Mouse (Mus musculus) forebrain, embryonic 15.5 days (tissue): ENCODE results near the gene BC017158. TPM values are rescaled to one million over a fixed set of nuclear protein-coding genes. Genes with fewer than 3 reads are reported as not detected.
"Not testable (repeated sequence)": the region's sequence is repeated elsewhere in the genome, so short reads cannot be mapped to it uniquely, and the experiment has no call there.

Experiments used
- ATAC-seq: fragments of 200-750 bp; cut with Nextera tagmentation; replicated peaks from 2 replicates; pipeline ENCODE4 v1.8.0; 2017; ENCODE audit warnings: mild to moderate bottlenecking, moderate TSS enrichment, moderate library complexity
- H3K27ac ChIP-seq: fragments of 300-500 bp; sonication (generic); replicated peaks from 2 replicates; pipeline ENCODE4 v1.5.1; 2015; ENCODE audit warnings: mild to moderate bottlenecking, inconsistent platforms
- H3K27me3 ChIP-seq: fragments of 300-500 bp; sonication (generic); 2 replicates; pipeline ENCODE4 v1.6.1; 2015; ENCODE audit warnings: inconsistent platforms
- H3K36me3 ChIP-seq: fragments of 300-500 bp; sonication (generic); 2 replicates; pipeline ENCODE4 v1.6.1; 2015; ENCODE audit warnings: mild to moderate bottlenecking, inconsistent platforms
- H3K4me1 ChIP-seq: fragments of 300-500 bp; sonication (generic); 2 replicates; pipeline ENCODE4 v1.6.1; 2015; ENCODE audit warnings: inconsistent platforms
- H3K4me2 ChIP-seq: fragments of 300-500 bp; sonication (generic); replicated peaks from 2 replicates; pipeline ENCODE4 v1.6.1; 2015; ENCODE audit warnings: mild to moderate bottlenecking, inconsistent platforms
- H3K4me3 ChIP-seq: fragments of 300-500 bp; sonication (generic); 2 replicates; pipeline ENCODE4 v1.5.1; 2015; ENCODE audit warnings: mild to moderate bottlenecking, inconsistent platforms
- H3K9ac ChIP-seq: fragments of 300-500 bp; sonication (generic); replicated peaks from 2 replicates; pipeline ENCODE4 v1.6.1; 2015; ENCODE audit warnings: mild to moderate bottlenecking, inconsistent platforms
- H3K9me3 ChIP-seq: fragments of 300-500 bp; sonication (generic); 2 replicates; pipeline ENCODE4 v1.6.1; 2016; ENCODE audit warnings: inconsistent platforms
- WGBS: fragments of 180-500 bp; shearing (Covaris S2); methylation state at CpG from one replicate; pipeline ENCODE4 v1.1.7; 2015; ENCODE audit warnings: mixed read lengths; 5-methylcytosine and 5-hydroxymethylcytosine counted together
- polyA plus RNA-seq: library from polyadenylated mRNA; unstranded; fragments of >200 nt; fragmentation: Nextera tagmentation; extraction: Ambion mirVana; gene quantifications from 2 replicates; pipeline ENCODE4 v1.2.1, GENCODE M21; 2015

BC017158 gene
- 13.1 and 14.2 TPM in 2 replicates for polyA plus RNA-seq

- peak within 1 kb of the TSS; percentile 66 for H3K27ac ChIP-seq
- peak; percentile 83 for ATAC-seq
- H3K9me3 ChIP-seq = no peaks in the 10 kb centered on the region
- H3K4me1 ChIP-seq = peaks cover 22% of the 10 kb centered on the region
- peak within 1 kb of the TSS; percentile 70 for H3K4me3 ChIP-seq
- H3K36me3 ChIP-seq = no peaks in the 10 kb centered on the region
- 1% methylated on average over 47 of the region's 47 CpGs for WGBS
- peak within 1 kb of the TSS; percentile 80 for H3K4me2 ChIP-seq
- H3K9ac ChIP-seq = peak within 1 kb of the TSS; percentile 78
- H3K27me3 ChIP-seq = no peaks in the 10 kb centered on the region
These were observed at the start of gene BC017158 for GRCm38 (mm10) chr7:128297617-128298480. Gene BC017158, minus strand, starts transcription at chr7:128298170.

GRCm38 (mm10) chr7:128346991-128347390 is 49.0 kb upstream of the BC017158 start:
- Histone ChIP-seq H3K9me3 (no peaks in the 10 kb centered on the region), H3K27me3 (no peaks in the 10 kb centered on the region), H3K36me3 (no peaks in the 10 kb centered on the region), H3K27ac (no peak overlapping the region), H3K9ac (no peak overlapping the region), H3K4me2 (no peak overlapping the region), H3K4me1 (peaks cover 3% of the 10 kb centered on the region; the same call in 1 of the 2 replicates), H3K4me3 (no peak overlapping the region)
- no peak for ATAC-seq
- 77% methylated on average over 8 of the region's 8 CpGs for WGBS

- no peaks in the 10 kb centered on the region for H3K36me3 ChIP-seq
- peaks cover 3% of the 10 kb centered on the region; the same call in 1 of the 2 replicates for H3K4me1 ChIP-seq
- whole genome bisulfite sequencing = 59% methylated on average over 2 of the region's 2 CpGs
- H3K27ac ChIP-seq = no peak overlapping the region
- ATAC-seq = no peak
- no peaks in the 10 kb centered on the region for H3K9me3 ChIP-seq
- H3K27me3 ChIP-seq = no peaks in the 10 kb centered on the region
- no peak overlapping the region for H3K9ac ChIP-seq
- H3K4me2 ChIP-seq = no peak overlapping the region
- no peak overlapping the region for H3K4me3 ChIP-seq
These were observed 48.6 kb upstream of the BC017158 start for GRCm38 (mm10) chr7:128346522-128346921.

GRCm38 (mm10) chr7:128345691-128346090 is 47.7 kb upstream of the BC017158 start:
- Histone ChIP-seq H3K4me1 (peaks cover 3% of the 10 kb centered on the region; the same call in 1 of the 2 replicates), H3K36me3 (no peaks in the 10 kb centered on the region), H3K4me3 (no peak overlapping the region), H3K27me3 (no peaks in the 10 kb centered on the region), H3K4me2 (no peak overlapping the region), H3K9ac (no peak overlapping the region), H3K9me3 (no peaks in the 10 kb centered on the region), H3K27ac (no peak overlapping the region)
- ATAC-seq = no peak
- 87% methylated on average over 6 of the region's 6 CpGs for WGBS

- WGBS = 66% methylated on average over 6 of the region's 6 CpGs
- H3K36me3 ChIP-seq = no peaks in the 10 kb centered on the region
- ATAC-seq = no peak
These were observed 47.1 kb upstream of the BC017158 start for GRCm38 (mm10) chr7:128344928-128345653.

GRCm38 (mm10) chr7:128344488-128344887 is 46.5 kb upstream of the BC017158 start:
- no peak overlapping the region for H3K9ac ChIP-seq
- H3K4me2 ChIP-seq = no peak overlapping the region
- 87% methylated on average over 7 of the region's 7 CpGs for WGBS
- no peaks in the 10 kb centered on the region for H3K27me3 ChIP-seq
- H3K9me3 ChIP-seq = no peaks in the 10 kb centered on the region
- no peak overlapping the region for H3K27ac ChIP-seq
- no peaks in the 10 kb centered on the region for H3K36me3 ChIP-seq
- H3K4me1 ChIP-seq = peaks cover 3% of the 10 kb centered on the region; the same call in 1 of the 2 replicates
- no peak for ATAC-seq
- H3K4me3 ChIP-seq = no peak overlapping the region

More at GRCm38 (mm10) chr7:128344928-128345653, 47.1 kb upstream of the BC017158 start:
- H3K9ac ChIP-seq = no peak overlapping the region
- no peak overlapping the region for H3K4me3 ChIP-seq
- H3K4me2 ChIP-seq = no peak overlapping the region
- H3K9me3 ChIP-seq = no peaks in the 10 kb centered on the region
- H3K27ac ChIP-seq = no peak overlapping the region
- H3K27me3 ChIP-seq = no peaks in the 10 kb centered on the region
- peaks cover 3% of the 10 kb centered on the region; the same call in 1 of the 2 replicates for H3K4me1 ChIP-seq

GRCm38 (mm10) chr7:128342691-128343090 is 44.7 kb upstream of the BC017158 start:
- not testable (repeated sequence) for H3K9me3 ChIP-seq, H3K9ac ChIP-seq, H3K4me1 ChIP-seq, H3K27me3 ChIP-seq, ATAC-seq, H3K4me2 ChIP-seq, H3K4me3 ChIP-seq, H3K27ac ChIP-seq, H3K36me3 ChIP-seq
- WGBS = 89% methylated on average over 8 of the region's 10 CpGs

GRCm38 (mm10) chr7:128340321-128340720 is 42.4 kb upstream of the BC017158 start:
- not testable (repeated sequence) for H3K4me3 ChIP-seq

GRCm38 (mm10) chr7:128332896-128333295 is 34.9 kb upstream of the BC017158 start:
- WGBS = 80% methylated on average over 1 of the region's 1 CpGs
- H3K4me3 ChIP-seq = no peak overlapping the region
- no peaks in the 10 kb centered on the region for H3K9me3 ChIP-seq
- no peak overlapping the region for H3K27ac ChIP-seq
- no peaks in the 10 kb centered on the region for H3K27me3 ChIP-seq
- no peak for ATAC-seq
- H3K4me2 ChIP-seq = no peak overlapping the region
- no peaks in the 10 kb centered on the region for H3K36me3 ChIP-seq
- no peak overlapping the region for H3K9ac ChIP-seq
- H3K4me1 ChIP-seq = no peaks in the 10 kb centered on the region

More at GRCm38 (mm10) chr7:128340321-128340720, 42.4 kb upstream of the BC017158 start:
- H3K27me3 ChIP-seq, H3K27ac ChIP-seq, ATAC-seq, H3K36me3 ChIP-seq, H3K9ac ChIP-seq, H3K4me1 ChIP-seq, H3K4me2 ChIP-seq, H3K9me3 ChIP-seq: not testable (repeated sequence)
- 90% methylated on average over 9 of the region's 9 CpGs for WGBS

- Histone ChIP-seq H3K9ac (no peak overlapping the region), H3K4me3 (no peak overlapping the region), H3K9me3 (no peaks in the 10 kb centered on the region), H3K4me2 (no peak overlapping the region), H3K27me3 (no peaks in the 10 kb centered on the region), H3K27ac (no peak overlapping the region), H3K4me1 (no peaks in the 10 kb centered on the region), H3K36me3 (no peaks in the 10 kb centered on the region)
- WGBS = 58% methylated on average over 9 of the region's 9 CpGs
- no peak for ATAC-seq
These were observed 33.0 kb upstream of the BC017158 start for GRCm38 (mm10) chr7:128330981-128331380.

- H3K4me3 ChIP-seq = no peak overlapping the region
- H3K4me2 ChIP-seq = no peak overlapping the region
- no peak overlapping the region for H3K9ac ChIP-seq
- no peaks in the 10 kb centered on the region for H3K36me3 ChIP-seq
- H3K27me3 ChIP-seq = no peaks in the 10 kb centered on the region
- no peaks in the 10 kb centered on the region for H3K4me1 ChIP-seq
- WGBS = 100% methylated on average over 1 of the region's 1 CpGs
- no peak for ATAC-seq
- no peak overlapping the region for H3K27ac ChIP-seq
- no peaks in the 10 kb centered on the region for H3K9me3 ChIP-seq
These were observed 27.0 kb upstream of the BC017158 start for GRCm38 (mm10) chr7:128324977-128325376.

- Histone ChIP-seq H3K9me3 (no peaks in the 10 kb centered on the region), H3K9ac (no peak overlapping the region), H3K36me3 (no peaks in the 10 kb centered on the region), H3K4me1 (no peaks in the 10 kb centered on the region), H3K27me3 (no peaks in the 10 kb centered on the region), H3K4me2 (no peak overlapping the region), H3K4me3 (no peak overlapping the region), H3K27ac (no peak overlapping the region)
- 76% methylated on average over 7 of the region's 7 CpGs for WGBS
- ATAC-seq = no peak
These were observed 23.3 kb upstream of the BC017158 start for GRCm38 (mm10) chr7:128321260-128321659.
